Mouse (Mus musculus): ENCODE data around the gene Nudc. TPM values are rescaled to one million over a fixed set of nuclear protein-coding genes. Genes with fewer than 3 reads are reported as not detected.
A peak's percentile ranks its signal among the peaks of the same experiment; 100 is the strongest.

The Nudc gene
- total and polyA plus RNA-seq, 2 experiments from 2014 or later: 109 to 262 TPM

DNA sequence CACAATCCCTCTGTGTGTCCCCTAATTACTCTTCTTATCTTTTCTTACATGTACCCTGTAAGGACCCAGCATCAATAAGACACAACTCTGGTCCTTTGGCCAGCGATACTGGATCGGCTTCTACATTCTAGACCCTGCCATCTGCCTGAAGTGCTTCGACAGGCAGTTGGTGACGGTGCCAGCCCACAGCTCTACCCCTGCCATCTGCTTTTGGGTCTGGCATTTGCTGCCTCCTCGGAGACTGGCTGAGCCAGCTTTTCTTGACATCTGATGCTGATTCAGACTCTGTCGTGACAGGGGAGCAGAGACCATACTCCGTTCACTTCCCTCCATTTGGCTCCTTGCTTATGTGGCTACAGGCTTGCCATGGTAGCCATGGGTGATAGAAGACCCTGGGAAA lies 36.8 kb downstream of the Nudc start:
- no peak overlapping the region for H3K9ac ChIP-seq (replicated peaks; ENCODE audit: low read length, poor library complexity, severe bottlenecking)
- no peak overlapping the region for H3K27ac ChIP-seq (ENCODE audit: low read depth, low read length)
- WGBS: 70% methylated on average over 7 of the region's 7 CpGs
- H3K36me3 ChIP-seq (ENCODE audit: insufficient read depth, low read length): no peaks in the 10 kb centered on the region
- H3K9me3 ChIP-seq (ENCODE audit: low read length): no peaks in the 10 kb centered on the region
- H3K4me2 ChIP-seq (ENCODE audit: low read depth, low read length, poor library complexity, severe bottlenecking): no peak overlapping the region
- H3K27me3 ChIP-seq (ENCODE audit: insufficient read depth, low read length): peaks cover 4% of the 10 kb centered on the region; the same call in 1 of the 2 replicates
- DNase-seq (ENCODE audit: low spot score): peak; percentile 88
- no peak overlapping the region for H3K4me3 ChIP-seq (ENCODE audit: low read depth, low read length)
- TF ChIP-seq CTCF (IDR thresholded peaks at IDR 0.05): no peak
- no peak; the same call in 1 of the 2 replicates for ATAC-seq (ENCODE audit: low FRiP score)
- H3K4me1 ChIP-seq (ENCODE audit: insufficient read depth, low read length): no peaks in the 10 kb centered on the region

DNA sequence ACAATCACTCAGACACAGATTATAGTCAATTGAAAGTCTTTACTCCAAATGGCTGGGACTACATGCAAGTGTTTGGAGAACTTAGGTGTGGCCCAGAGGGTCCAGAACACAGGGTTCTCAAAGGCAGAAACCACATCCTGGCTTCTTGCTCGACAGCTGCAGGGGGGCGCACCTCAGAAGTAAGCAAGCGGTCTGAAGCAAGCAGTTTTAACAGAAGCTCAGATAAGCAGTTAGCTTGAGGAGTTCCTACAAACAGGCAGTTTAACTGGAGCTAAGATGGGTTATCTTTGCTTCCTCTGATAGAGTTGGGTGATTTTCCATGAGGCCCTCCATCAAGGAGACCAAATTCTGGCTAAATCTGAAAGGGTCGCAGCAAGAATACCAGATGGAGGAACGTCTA lies 39.2 kb downstream of the Nudc start:
- no peak overlapping the region for H3K9ac ChIP-seq (replicated peaks; ENCODE audit: low read length, poor library complexity, severe bottlenecking)
- peaks cover 7% of the 10 kb centered on the region; the same call in 1 of the 2 replicates for H3K27me3 ChIP-seq (ENCODE audit: insufficient read depth, low read length)
- H3K9me3 ChIP-seq (ENCODE audit: low read length): no peaks in the 10 kb centered on the region
- no peak overlapping the region for H3K4me2 ChIP-seq (ENCODE audit: low read depth, low read length, poor library complexity, severe bottlenecking)
- ATAC-seq (ENCODE audit: low FRiP score): no peak
- H3K4me3 ChIP-seq (ENCODE audit: low read depth, low read length): no peak overlapping the region
- TF ChIP-seq CTCF (IDR thresholded peaks at IDR 0.05): no peak
- H3K27ac ChIP-seq (ENCODE audit: low read depth, low read length): no peak overlapping the region
- WGBS: 78% methylated on average over 5 of the region's 5 CpGs
- no peaks in the 10 kb centered on the region for H3K36me3 ChIP-seq (ENCODE audit: insufficient read depth, low read length)
- DNase-seq (ENCODE audit: low spot score): no peak
- no peaks in the 10 kb centered on the region for H3K4me1 ChIP-seq (ENCODE audit: insufficient read depth, low read length)

DNA sequence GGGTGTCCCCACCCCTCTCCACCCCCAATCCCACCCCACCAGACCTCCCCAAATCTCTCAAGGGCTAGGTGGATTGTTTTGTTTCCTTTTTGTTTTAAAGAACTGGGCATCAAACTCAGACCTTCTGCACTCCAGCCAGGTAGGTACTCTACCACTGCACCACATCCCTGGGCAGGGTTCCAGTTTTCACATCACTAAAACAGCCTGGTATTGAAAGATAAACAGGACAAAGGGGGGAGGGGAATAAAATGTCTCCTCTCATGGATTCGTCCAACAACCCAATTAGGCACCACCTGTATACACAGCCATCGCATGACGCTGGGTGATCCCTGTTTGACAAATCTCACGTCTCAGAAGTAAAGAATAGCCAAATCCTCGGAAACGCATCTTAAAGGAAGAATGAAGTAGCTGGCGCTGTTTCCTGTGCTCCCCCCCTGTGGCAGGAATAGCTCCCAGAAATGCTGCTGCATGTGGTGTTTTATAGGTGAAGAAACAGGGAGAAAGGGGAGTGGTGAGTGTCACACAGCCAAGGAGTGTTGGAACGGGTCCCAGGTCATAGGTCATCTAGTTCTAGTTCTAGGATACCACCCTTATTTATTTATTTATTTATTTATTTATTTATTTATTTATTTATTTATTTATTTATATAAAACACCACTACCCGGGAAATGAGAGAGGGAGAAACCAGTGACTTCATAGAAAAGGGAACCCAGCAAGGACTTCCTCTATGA lies 40.9 kb downstream of the Nudc start:
- 64% methylated on average over 9 of the region's 9 CpGs for WGBS
- no peaks in the 10 kb centered on the region for H3K9me3 ChIP-seq (ENCODE audit: low read length)
- ATAC-seq (ENCODE audit: low FRiP score): no peak
- H3K4me2 ChIP-seq (ENCODE audit: low read depth, low read length, poor library complexity, severe bottlenecking): no peak overlapping the region
- no peak overlapping the region for H3K4me3 ChIP-seq (ENCODE audit: low read depth, low read length)
- TF ChIP-seq CTCF (IDR thresholded peaks at IDR 0.05): no peak
- H3K4me1 ChIP-seq (ENCODE audit: insufficient read depth, low read length): no peaks in the 10 kb centered on the region
- H3K9ac ChIP-seq (replicated peaks; ENCODE audit: low read length, poor library complexity, severe bottlenecking): no peak overlapping the region
- no peak overlapping the region for H3K27ac ChIP-seq (ENCODE audit: low read depth, low read length)
- H3K36me3 ChIP-seq (ENCODE audit: insufficient read depth, low read length): no peaks in the 10 kb centered on the region
- DNase-seq (ENCODE audit: low spot score): no peak
- peaks cover 15% of the 10 kb centered on the region for H3K27me3 ChIP-seq (ENCODE audit: insufficient read depth, low read length)

DNA sequence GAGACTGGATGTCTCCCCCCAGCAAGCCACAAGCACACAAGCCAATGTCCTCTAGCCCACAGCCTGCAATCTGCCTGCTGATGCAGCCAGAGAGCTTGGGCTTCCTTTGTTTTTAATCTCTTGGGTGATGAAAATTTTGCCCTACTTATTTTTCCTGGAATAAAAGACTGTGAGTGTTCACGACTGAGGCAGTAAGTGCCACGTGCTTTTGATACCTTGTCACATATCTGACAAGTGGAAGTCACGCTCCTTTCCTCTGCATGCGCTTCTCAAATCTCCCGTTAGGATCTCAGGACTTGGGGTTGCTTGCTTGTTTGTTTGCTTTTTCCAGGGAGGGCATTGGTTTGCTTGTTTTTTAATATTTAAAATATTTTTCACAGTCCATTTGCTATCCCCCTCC lies 41.5 kb downstream of the Nudc start:
- no peak overlapping the region for H3K9ac ChIP-seq (replicated peaks; ENCODE audit: low read length, poor library complexity, severe bottlenecking)
- H3K27ac ChIP-seq (ENCODE audit: low read depth, low read length): no peak overlapping the region
- WGBS: 37% methylated on average over 5 of the region's 5 CpGs
- TF ChIP-seq CTCF (IDR thresholded peaks at IDR 0.05): no peak
- no peaks in the 10 kb centered on the region for H3K36me3 ChIP-seq (ENCODE audit: insufficient read depth, low read length)
- H3K9me3 ChIP-seq (ENCODE audit: low read length): no peaks in the 10 kb centered on the region
- H3K4me3 ChIP-seq (ENCODE audit: low read depth, low read length): no peak overlapping the region
- H3K4me2 ChIP-seq (ENCODE audit: low read depth, low read length, poor library complexity, severe bottlenecking): no peak overlapping the region
- no peaks in the 10 kb centered on the region for H3K4me1 ChIP-seq (ENCODE audit: insufficient read depth, low read length)
- peaks cover 21% of the 10 kb centered on the region for H3K27me3 ChIP-seq (ENCODE audit: insufficient read depth, low read length)
- ATAC-seq (ENCODE audit: low FRiP score) (no peak), DNase-seq (ENCODE audit: low spot score) (no peak)

DNA sequence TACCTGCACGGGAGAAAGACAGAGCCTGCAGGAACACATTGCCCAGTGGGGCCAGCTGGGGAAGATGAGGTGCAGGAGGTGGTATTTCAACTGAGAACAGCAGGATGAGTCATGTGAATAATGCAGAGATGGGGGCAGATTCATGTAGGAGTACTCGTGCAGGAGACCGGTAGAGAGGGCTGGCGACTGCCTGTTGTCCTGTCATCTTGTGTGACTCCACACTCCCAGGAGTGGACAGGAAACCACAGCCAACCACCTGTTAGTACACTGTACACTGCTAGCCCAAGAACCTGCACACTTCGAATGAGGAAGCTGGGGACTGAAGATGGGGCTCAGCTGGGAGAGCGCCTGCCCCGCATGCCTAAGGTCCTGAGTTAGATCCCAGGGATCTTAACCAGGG lies 44.3 kb downstream of the Nudc start:
- Histone ChIP-seq H3K4me2 (ENCODE audit: low read depth, low read length, poor library complexity, severe bottlenecking) (no peak overlapping the region), H3K27me3 (ENCODE audit: insufficient read depth, low read length) (peaks cover 35% of the 10 kb centered on the region), H3K4me1 (ENCODE audit: insufficient read depth, low read length) (no peaks in the 10 kb centered on the region), H3K4me3 (ENCODE audit: low read depth, low read length) (no peak overlapping the region), H3K9me3 (ENCODE audit: low read length) (no peaks in the 10 kb centered on the region), H3K9ac (replicated peaks; ENCODE audit: low read length, poor library complexity, severe bottlenecking) (no peak overlapping the region), H3K27ac (ENCODE audit: low read depth, low read length) (no peak overlapping the region), H3K36me3 (ENCODE audit: insufficient read depth, low read length) (no peaks in the 10 kb centered on the region)
- WGBS: 63% methylated on average over 7 of the region's 7 CpGs
- ATAC-seq (ENCODE audit: low FRiP score) (no peak), DNase-seq (ENCODE audit: low spot score) (no peak)
- TF ChIP-seq CTCF (IDR thresholded peaks at IDR 0.05): no peak

DNA sequence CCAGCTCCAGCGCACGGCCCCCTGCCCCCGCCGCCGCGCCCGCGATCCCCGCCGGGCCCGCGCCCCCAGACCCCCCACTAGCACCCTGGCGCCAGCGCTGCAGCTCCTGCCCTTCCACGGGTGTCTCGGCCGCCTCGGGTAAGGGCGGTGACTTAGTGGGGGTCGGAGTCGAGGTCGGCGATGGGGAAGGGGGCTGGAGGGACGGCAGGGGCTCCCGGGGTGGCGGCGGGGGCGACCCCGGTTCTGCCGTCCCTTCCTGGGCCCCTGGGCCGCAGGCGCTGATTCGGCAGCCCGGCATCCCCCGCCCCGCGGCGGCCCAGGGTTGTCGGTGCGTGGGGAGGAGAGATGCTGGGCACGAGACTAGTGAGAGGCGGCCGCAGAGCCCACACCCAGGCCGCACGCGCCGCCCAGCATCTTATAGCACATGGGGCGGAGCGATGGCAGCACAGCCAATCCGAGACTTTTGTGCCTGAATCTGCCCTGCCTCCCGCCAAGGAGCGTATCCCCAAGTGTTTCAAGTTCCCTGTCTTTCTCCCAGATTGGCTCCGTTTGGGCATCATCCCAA lies 47.6 kb downstream of the Nudc start, which contains the start of gene Trnp1:
Trnp1 (minus strand) TSS at position 391 of the 565 bp plus-strand sequence.
- peak within 1 kb of the TSS; percentile 67 for H3K9ac ChIP-seq (replicated peaks; ENCODE audit: low read length, poor library complexity, severe bottlenecking)
- H3K4me3 ChIP-seq (ENCODE audit: low read depth, low read length): peak within 1 kb of the TSS; percentile 52
- 0 out of 2 replicates have a peak, but pooled peaks cover 4% of the 10 kb centered on the region for H3K4me1 ChIP-seq (ENCODE audit: insufficient read depth, low read length)
- DNase-seq (ENCODE audit: low spot score): peak; percentile 93
- TF ChIP-seq CTCF (IDR thresholded peaks at IDR 0.05): no peak
- no peaks in the 10 kb centered on the region for H3K9me3 ChIP-seq (ENCODE audit: low read length)
- H3K27ac ChIP-seq (ENCODE audit: low read depth, low read length): no peak within 1 kb of the TSS
- peaks cover 45% of the 10 kb centered on the region for H3K27me3 ChIP-seq (ENCODE audit: insufficient read depth, low read length)
- H3K36me3 ChIP-seq (ENCODE audit: insufficient read depth, low read length): no peaks in the 10 kb centered on the region
- ATAC-seq (ENCODE audit: low FRiP score): peak; percentile 80
- WGBS: under 1% methylated on average over 41 of the region's 53 CpGs
- peak within 1 kb of the TSS; percentile 94 for H3K4me2 ChIP-seq (ENCODE audit: low read depth, low read length, poor library complexity, severe bottlenecking)
